Mouse (Mus musculus) embryonic facial prominence, embryonic 12.5 days (tissue): ENCODE data around the gene Lrrc29. TPM values are rescaled to one million over a fixed set of nuclear protein-coding genes. Genes with fewer than 3 reads are reported as not detected.
A peak's percentile ranks its signal among the peaks of the same experiment; 100 is the strongest.

Experiments used
- ATAC-seq: fragments of 200-750 bp; cut with Nextera tagmentation; 2 replicates; pipeline ENCODE4 v1.8.0; 2017; ENCODE audit not compliant: insufficient number of reproducible peaks, insufficient read depth, low FRiP score, low TSS enrichment
- H3K27ac ChIP-seq: fragments of 300-500 bp; sonication (generic); 2 replicates; pipeline ENCODE4 v1.5.1; 2016; ENCODE audit warnings: mild to moderate bottlenecking
- H3K27me3 ChIP-seq: fragments of 300-500 bp; sonication (generic); 2 replicates; pipeline ENCODE4 v1.6.1; 2016; ENCODE audit warnings: mild to moderate bottlenecking, moderate library complexity
- H3K36me3 ChIP-seq: fragments of 300-500 bp; sonication (generic); 2 replicates; pipeline ENCODE4 v1.6.1; 2016; ENCODE audit warnings: mild to moderate bottlenecking
- H3K4me1 ChIP-seq: fragments of 300-500 bp; sonication (generic); 2 replicates; pipeline ENCODE4 v1.6.1; 2016
- H3K4me2 ChIP-seq: fragments of 300-500 bp; sonication (generic); replicated peaks from 2 replicates; pipeline ENCODE4 v1.6.1; 2016; ENCODE audit warnings: mild to moderate bottlenecking, moderate library complexity
- H3K4me3 ChIP-seq: fragments of 300-500 bp; sonication (generic); 2 replicates; pipeline ENCODE4 v1.5.1; 2016; ENCODE audit warnings: mild to moderate bottlenecking
- H3K9ac ChIP-seq: fragments of 300-500 bp; sonication (generic); 2 replicates; pipeline ENCODE4 v1.6.1; 2016; ENCODE audit warnings: mild to moderate bottlenecking, moderate library complexity
- H3K9me3 ChIP-seq: fragments of 300-500 bp; sonication (generic); 2 replicates; pipeline ENCODE4 v1.6.1; 2016; ENCODE audit warnings: mild to moderate bottlenecking, moderate library complexity
- WGBS: fragments of 180-500 bp; shearing (Covaris S2); methylation state at CpG from one replicate; pipeline ENCODE4 v1.1.7; 2016; 5-methylcytosine and 5-hydroxymethylcytosine counted together
- polyA plus RNA-seq: library from polyadenylated mRNA; unstranded; fragments of >200 nt; fragmentation: Nextera tagmentation; extraction: Ambion mirVana; gene quantifications from 2 replicates; pipeline ENCODE4 v1.2.1, GENCODE M21; 2016

Lrrc29 gene
- 1.6 and 1.8 TPM in 2 replicates for polyA plus RNA-seq

DNA sequence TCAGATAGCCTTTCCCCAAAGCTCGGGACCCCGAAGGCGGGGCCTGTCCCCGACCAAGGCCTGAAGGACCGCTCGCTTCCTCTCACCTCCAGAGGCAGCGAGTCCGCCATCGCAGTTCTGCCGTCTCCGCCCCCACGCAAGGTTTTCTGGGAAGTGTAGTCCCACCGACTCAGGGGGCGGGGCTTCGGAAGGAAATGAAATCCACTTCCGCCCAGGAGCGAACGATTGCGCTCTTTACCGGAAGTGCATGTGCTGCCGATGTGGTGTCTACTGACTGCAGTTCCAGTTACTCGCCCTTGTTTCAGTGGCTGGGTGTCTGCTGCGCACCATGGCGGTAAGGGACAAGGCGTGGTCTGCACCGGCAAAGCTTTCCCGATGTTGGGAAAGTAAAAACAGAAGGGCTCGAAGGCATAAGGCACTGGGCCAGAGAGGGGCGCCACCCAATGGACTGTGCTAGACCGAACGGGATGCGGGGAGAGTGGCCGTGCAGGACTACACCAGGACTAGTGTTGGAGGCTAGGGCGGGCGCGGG lies at the start of gene Lrrc29, which contains the start of gene Tmem208:
Gene Lrrc29 (minus strand): TSS at position 138 of the 532 bp plus-strand sequence.
Gene Tmem208 (plus strand): TSS at position 214 of the 532 bp plus-strand sequence.
- H3K9me3 ChIP-seq: no peaks in the 10 kb centered on the region
- peak; percentile 89 for ATAC-seq
- no peaks in the 10 kb centered on the region for H3K27me3 ChIP-seq
- H3K36me3 ChIP-seq: peaks cover 43% of the 10 kb centered on the region
- H3K9ac ChIP-seq: peak within 1 kb of the TSS; percentile 87
- H3K4me1 ChIP-seq: peaks cover 13% of the 10 kb centered on the region
- WGBS: under 1% methylated on average over 36 of the region's 36 CpGs
- peak within 1 kb of the TSS; percentile 80 for H3K4me3 ChIP-seq
- H3K27ac ChIP-seq: peak within 1 kb of the TSS; percentile 82
- H3K4me2 ChIP-seq: peak within 1 kb of the TSS; percentile 86

GRCm38 (mm10) chr8:105374513-105374966 lies 48.5 kb upstream of the Lrrc29 start:
- Histone ChIP-seq H3K9ac (no peak overlapping the region), H3K4me2 (peak overlapping the region; percentile 46), H3K27me3 (no peaks in the 10 kb centered on the region), H3K36me3 (no peaks in the 10 kb centered on the region), H3K9me3 (no peaks in the 10 kb centered on the region), H3K27ac (no peak overlapping the region), H3K4me3 (peak overlapping the region; percentile 22), H3K4me1 (peaks cover 15% of the 10 kb centered on the region)
- WGBS: 27% methylated on average over 33 of the region's 33 CpGs
- no peak for ATAC-seq

DNA sequence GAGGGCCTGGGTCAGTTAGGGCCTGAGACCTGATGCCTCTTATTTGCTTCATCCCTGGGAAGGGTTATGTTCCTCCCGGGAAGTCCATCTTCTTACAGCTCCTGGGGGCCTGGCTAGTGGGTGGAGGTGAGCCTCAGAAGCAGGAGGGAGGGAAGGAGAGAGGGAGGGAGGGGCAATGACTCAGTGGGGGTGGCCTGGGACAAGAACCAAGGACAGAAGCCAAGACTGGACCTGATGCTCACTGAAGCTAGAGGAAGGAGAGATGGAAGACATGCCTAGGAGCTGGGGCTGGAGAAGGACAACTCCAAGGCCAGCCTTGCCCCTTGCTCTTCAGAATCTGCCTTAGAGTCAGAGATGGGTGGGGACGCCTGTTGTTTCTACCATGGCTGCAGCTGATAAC lies 47.0 kb upstream of the Lrrc29 start, which contains the start of gene Plekhg4:
Gene Plekhg4 (plus strand): TSS at position 243 of the 400 bp plus-strand sequence.
- no peak for ATAC-seq

GRCm38 (mm10) chr8:105372473-105372872 lies 46.4 kb upstream of the Lrrc29 start:
- no peak overlapping the region for H3K27ac ChIP-seq
- 69% methylated on average over 9 of the region's 9 CpGs for WGBS

More for the DNA sequence above, 47.0 kb upstream of the Lrrc29 start, which contains the start of gene Plekhg4:
- WGBS: 58% methylated on average over 2 of the region's 2 CpGs
- Histone ChIP-seq H3K9me3 (no peaks in the 10 kb centered on the region), H3K27me3 (no peaks in the 10 kb centered on the region), H3K36me3 (peaks cover 5% of the 10 kb centered on the region; the same call in 1 of the 2 replicates), H3K4me3 (no peak within 1 kb of the TSS), H3K4me1 (0 out of 2 replicates have a peak, but pooled peaks cover 6% of the 10 kb centered on the region), H3K27ac (no peak within 1 kb of the TSS), H3K4me2 (no peak within 1 kb of the TSS), H3K9ac (no peak within 1 kb of the TSS)

GRCm38 (mm10) chr8:105367107-105367506 lies 41.0 kb upstream of the Lrrc29 start:
- Histone ChIP-seq H3K9ac (no peak overlapping the region), H3K27me3 (no peaks in the 10 kb centered on the region), H3K9me3 (no peaks in the 10 kb centered on the region), H3K4me2 (no peak overlapping the region), H3K36me3 (peaks cover 31% of the 10 kb centered on the region), H3K27ac (no peak overlapping the region), H3K4me3 (no peak overlapping the region), H3K4me1 (no peaks in the 10 kb centered on the region)
- ATAC-seq: no peak
- 68% methylated on average over 2 of the region's 2 CpGs for whole genome bisulfite sequencing

More at GRCm38 (mm10) chr8:105372473-105372872, 46.4 kb upstream of the Lrrc29 start:
- H3K36me3 ChIP-seq: peaks cover 7% of the 10 kb centered on the region; the same call in 1 of the 2 replicates
- no peaks in the 10 kb centered on the region for H3K27me3 ChIP-seq
- H3K4me3 ChIP-seq: no peak overlapping the region
- 0 out of 2 replicates have a peak, but pooled peaks cover 6% of the 10 kb centered on the region for H3K4me1 ChIP-seq
- ATAC-seq: no peak
- H3K9me3 ChIP-seq: no peaks in the 10 kb centered on the region
- no peak overlapping the region for H3K9ac ChIP-seq
- no peak overlapping the region for H3K4me2 ChIP-seq

- Histone ChIP-seq H3K27me3 (no peaks in the 10 kb centered on the region), H3K36me3 (peaks cover 30% of the 10 kb centered on the region), H3K27ac (no peak overlapping the region), H3K4me1 (no peaks in the 10 kb centered on the region), H3K9ac (no peak overlapping the region), H3K4me3 (no peak overlapping the region), H3K9me3 (no peaks in the 10 kb centered on the region), H3K4me2 (no peak overlapping the region)
- 74% methylated on average over 12 of the region's 12 CpGs for WGBS
- no peak for ATAC-seq
These were observed 35.9 kb upstream of the Lrrc29 start for GRCm38 (mm10) chr8:105361751-105362702.

GRCm38 (mm10) chr8:105359646-105360045 lies 33.6 kb upstream of the Lrrc29 start:
- Histone ChIP-seq H3K27ac (no peak overlapping the region), H3K4me3 (no peak overlapping the region), H3K27me3 (no peaks in the 10 kb centered on the region), H3K4me1 (0 out of 2 replicates have a peak, but pooled peaks cover 3% of the 10 kb centered on the region), H3K36me3 (peaks cover 23% of the 10 kb centered on the region), H3K4me2 (no peak overlapping the region), H3K9me3 (no peaks in the 10 kb centered on the region), H3K9ac (0 out of 2 replicates have a peak overlapping the region, but pooled peaks have one; percentile 24)
- WGBS: 54% methylated on average over 4 of the region's 4 CpGs
- no peak for ATAC-seq

DNA sequence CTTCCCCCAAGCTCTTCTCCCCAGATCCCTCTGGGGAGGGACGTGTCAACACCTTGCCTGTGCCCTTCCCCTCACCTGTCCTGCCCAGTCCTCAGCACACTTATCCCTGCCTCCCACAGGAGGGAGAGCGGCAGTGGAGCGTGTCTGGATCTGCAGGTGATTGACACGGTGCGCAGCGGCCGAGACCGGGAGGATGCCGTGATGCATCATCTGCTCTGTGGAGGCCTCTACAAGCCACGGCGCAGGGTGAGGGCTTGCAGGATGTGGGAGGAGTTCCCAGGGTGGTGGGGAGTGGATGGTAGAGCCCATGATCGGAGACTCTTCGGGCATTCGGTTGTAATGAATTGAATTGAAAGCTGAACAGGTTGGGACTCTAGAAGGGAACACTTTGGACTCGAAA lies 33.1 kb upstream of the Lrrc29 start:
- no peaks in the 10 kb centered on the region for H3K9me3 ChIP-seq
- H3K9ac ChIP-seq: 0 out of 2 replicates have a peak overlapping the region, but pooled peaks have one; percentile 24
- H3K4me3 ChIP-seq: no peak overlapping the region
- H3K4me1 ChIP-seq: 0 out of 2 replicates have a peak, but pooled peaks cover 3% of the 10 kb centered on the region
- H3K27me3 ChIP-seq: no peaks in the 10 kb centered on the region
- no peak overlapping the region for H3K27ac ChIP-seq
- H3K36me3 ChIP-seq: peaks cover 18% of the 10 kb centered on the region
- 70% methylated on average over 15 of the region's 15 CpGs for WGBS
- no peak for ATAC-seq
- no peak overlapping the region for H3K4me2 ChIP-seq

GRCm38 (mm10) chr8:105356681-105357080 lies 30.6 kb upstream of the Lrrc29 start:
- H3K27me3 ChIP-seq: no peaks in the 10 kb centered on the region
- no peak overlapping the region for H3K4me2 ChIP-seq
- no peak overlapping the region for H3K9ac ChIP-seq
- H3K27ac ChIP-seq: no peak overlapping the region
- H3K9me3 ChIP-seq: no peaks in the 10 kb centered on the region
- H3K4me1 ChIP-seq: 0 out of 2 replicates have a peak, but pooled peaks cover 3% of the 10 kb centered on the region
- no peak overlapping the region for H3K4me3 ChIP-seq
- no peak for ATAC-seq
- H3K36me3 ChIP-seq: peaks cover 13% of the 10 kb centered on the region; the same call in 1 of the 2 replicates
- WGBS: 82% methylated on average over 14 of the region's 14 CpGs

DNA sequence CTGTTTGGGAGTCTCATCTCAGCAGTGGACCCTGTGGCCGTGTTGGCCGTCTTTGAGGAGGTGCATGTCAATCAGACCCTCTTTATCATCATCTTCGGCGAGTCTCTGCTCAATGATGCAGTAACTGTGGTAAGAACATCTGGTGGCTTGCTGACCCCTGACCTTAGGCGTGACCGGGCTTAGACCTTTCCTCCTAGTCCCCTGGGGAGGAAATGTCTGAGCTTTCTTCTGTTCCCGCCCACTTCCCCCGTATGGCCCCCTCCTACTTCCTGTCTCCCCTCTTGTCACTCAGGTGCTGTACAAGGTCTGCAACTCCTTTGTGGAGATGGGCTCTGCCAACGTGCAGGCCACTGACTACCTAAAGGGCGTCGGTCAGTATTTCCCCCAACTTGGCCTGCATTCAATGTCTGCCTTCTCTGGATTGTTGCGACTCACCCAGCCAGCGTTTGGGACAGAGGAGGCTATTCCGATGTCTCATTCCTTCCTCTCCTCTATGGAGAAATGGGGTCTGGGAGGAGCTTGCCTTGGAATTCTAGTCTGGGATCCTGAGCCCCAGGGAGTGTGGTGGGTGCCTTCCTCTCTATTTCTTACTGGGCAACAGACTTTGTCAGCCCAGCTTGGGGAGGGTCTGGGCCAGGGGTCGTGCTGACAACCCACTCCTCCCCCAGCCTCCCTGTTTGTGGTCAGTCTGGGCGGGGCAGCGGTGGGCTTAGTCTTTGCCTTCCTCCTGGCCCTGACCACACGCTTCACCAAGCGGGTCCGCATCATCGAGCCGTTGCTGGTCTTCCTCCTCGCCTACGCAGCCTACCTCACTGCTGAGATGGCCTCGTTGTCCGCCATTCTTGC lies 29.3 kb upstream of the Lrrc29 start:
- no peaks in the 10 kb centered on the region for H3K27me3 ChIP-seq
- H3K4me2 ChIP-seq: no peak overlapping the region
- H3K4me1 ChIP-seq: peaks cover 12% of the 10 kb centered on the region
- no peak overlapping the region for H3K4me3 ChIP-seq
- H3K9ac ChIP-seq: no peak overlapping the region
- WGBS: 56% methylated on average over 26 of the region's 26 CpGs
- H3K27ac ChIP-seq: no peak overlapping the region
- H3K9me3 ChIP-seq: no peaks in the 10 kb centered on the region
- H3K36me3 ChIP-seq: peaks cover 13% of the 10 kb centered on the region; the same call in 1 of the 2 replicates
- no peak for ATAC-seq

GRCm38 (mm10) chr8:105354549-105354948 lies 28.5 kb upstream of the Lrrc29 start:
- no peak for ATAC-seq
- Histone ChIP-seq H3K9ac (no peak overlapping the region), H3K4me1 (peaks cover 17% of the 10 kb centered on the region), H3K27ac (no peak overlapping the region), H3K4me3 (no peak overlapping the region), H3K36me3 (peaks cover 13% of the 10 kb centered on the region; the same call in 1 of the 2 replicates), H3K27me3 (no peaks in the 10 kb centered on the region), H3K9me3 (no peaks in the 10 kb centered on the region), H3K4me2 (no peak overlapping the region)
- 83% methylated on average over 4 of the region's 4 CpGs for WGBS
